Comparison of ENCODE assay signal across 12 mouse cellular contexts in the genomic region with DNA sequence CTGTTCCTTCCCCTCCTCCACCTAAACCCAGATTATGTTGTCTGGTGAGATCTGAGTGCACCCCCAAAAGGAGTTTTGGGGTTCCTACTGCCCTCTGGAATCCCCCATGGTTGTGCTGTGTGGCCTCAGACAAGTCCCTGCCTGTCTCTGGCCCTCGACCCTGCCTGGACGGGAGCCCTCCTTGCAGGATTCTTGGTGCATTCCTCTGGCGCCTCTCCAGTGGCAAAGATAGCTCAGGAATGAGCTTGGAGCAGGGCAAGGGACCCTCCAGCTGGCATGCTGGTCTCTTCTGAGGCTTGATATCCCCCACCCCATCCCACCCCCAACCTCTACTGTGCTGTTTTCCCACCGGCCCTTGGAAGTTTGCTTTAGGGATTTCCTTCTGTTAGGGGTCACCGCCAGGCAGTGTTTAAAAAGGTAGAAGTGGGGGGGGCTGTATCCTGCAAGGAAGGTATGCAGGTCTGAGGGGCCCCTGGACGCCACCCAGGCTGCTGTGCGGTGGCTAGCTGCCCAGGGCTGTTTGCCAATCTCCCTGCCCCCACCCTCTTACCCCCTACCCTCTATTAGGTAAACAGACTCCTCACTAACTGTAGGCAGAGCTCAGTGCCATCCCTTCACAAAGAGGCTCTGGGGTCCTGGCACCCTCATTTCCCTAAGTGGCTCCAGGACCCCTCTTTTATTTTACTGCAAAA. TPM values are rescaled to one million over a fixed set of nuclear protein-coding genes. Genes with fewer than 3 reads are reported as not detected.
DNase-seq lines count a peak whose midpoint lies in the region; ATAC-seq and TF ChIP-seq lines count a peak whose summit lies in the region.
"Had no signal": no experiment of that assay in that cellular context is flagged by ENCODE, and none has a peak within 500 bp of the region (broad histone marks: within the 10 kb centered on the region; RNA-seq: fewer than 3 reads in every experiment).

No protein-coding gene starts in this region.

- H3K4me3 ChIP-seq in forebrain, postnatal 0 days (ENCODE audit: low read depth, low read length) = no peak overlapping the region
- H3K4me3 ChIP-seq in forebrain, embryonic 13.5 days = no peak overlapping the region
- no peak overlapping the region for H3K4me3 ChIP-seq in kidney, embryonic 16.5 days (ENCODE audit: low read length)
- H3K4me3 ChIP-seq in intestine, embryonic 16.5 days (ENCODE audit: low read length) = no peak overlapping the region
- no peak overlapping the region for H3K4me3 ChIP-seq in midbrain, embryonic 16.5 days (ENCODE audit: low read depth, low read length)
- H3K4me3 ChIP-seq: embryonic facial prominence, embryonic 15.5 days had no signal

- H3K27ac ChIP-seq in forebrain, postnatal 0 days (ENCODE audit: low read depth, low read length) = peak overlapping the region; percentile 57
- H3K27ac ChIP-seq in forebrain, embryonic 13.5 days = no peak overlapping the region; the same call in 1 of the 2 replicates
- no peak overlapping the region for H3K27ac ChIP-seq in kidney, embryonic 16.5 days (ENCODE audit: low read length)
- no peak overlapping the region for H3K27ac ChIP-seq in intestine, embryonic 16.5 days (ENCODE audit: low read length)
- peak overlapping the region; percentile 83 for H3K27ac ChIP-seq in midbrain, embryonic 16.5 days (ENCODE audit: low read length)
- H3K27ac ChIP-seq: embryonic facial prominence, embryonic 15.5 days had no signal

- H3K36me3 ChIP-seq in forebrain, postnatal 0 days (ENCODE audit: insufficient read depth) = no peaks in the 10 kb centered on the region
- no peaks in the 10 kb centered on the region for H3K36me3 ChIP-seq in forebrain, embryonic 13.5 days (ENCODE audit: poor library complexity, severe bottlenecking)
- H3K36me3 ChIP-seq in kidney, embryonic 16.5 days (ENCODE audit: insufficient read depth, low read length) = no peaks in the 10 kb centered on the region
- no peaks in the 10 kb centered on the region for H3K36me3 ChIP-seq in intestine, embryonic 16.5 days (ENCODE audit: control insufficient read depth, insufficient read depth, low read length)
- no peaks in the 10 kb centered on the region for H3K36me3 ChIP-seq in midbrain, embryonic 16.5 days (ENCODE audit: control insufficient read depth, insufficient read depth, low read length)
- H3K36me3 ChIP-seq: embryonic facial prominence, embryonic 15.5 days had no signal

- H3K9ac ChIP-seq in forebrain, postnatal 0 days = no peak overlapping the region
- H3K9ac ChIP-seq in forebrain, embryonic 13.5 days = no peak overlapping the region
- no peak overlapping the region for H3K9ac ChIP-seq in kidney, embryonic 16.5 days (replicated peaks; ENCODE audit: low read length)
- no peak overlapping the region for H3K9ac ChIP-seq in intestine, embryonic 16.5 days (ENCODE audit: low read depth, low read length)
- 0 out of 2 replicates have a peak overlapping the region, but pooled peaks have one; percentile 2 for H3K9ac ChIP-seq in midbrain, embryonic 16.5 days (ENCODE audit: low read depth, low read length)
- H3K9ac ChIP-seq: embryonic facial prominence, embryonic 15.5 days had no signal

- no peaks in the 10 kb centered on the region for H3K27me3 ChIP-seq in forebrain, postnatal 0 days (ENCODE audit: insufficient read depth, low read length)
- no peaks in the 10 kb centered on the region for H3K27me3 ChIP-seq in forebrain, embryonic 13.5 days
- H3K27me3 ChIP-seq in kidney, embryonic 16.5 days (ENCODE audit: insufficient read depth, low read length) = no peaks in the 10 kb centered on the region
- H3K27me3 ChIP-seq in intestine, embryonic 16.5 days (replicated peaks; ENCODE audit: control insufficient read depth, insufficient read depth, low read length) = no peaks in the 10 kb centered on the region
- no peaks in the 10 kb centered on the region for H3K27me3 ChIP-seq in midbrain, embryonic 16.5 days (ENCODE audit: control insufficient read depth, insufficient read depth, low read depth, low read length)
- H3K27me3 ChIP-seq: embryonic facial prominence, embryonic 15.5 days had no signal

- WGBS in forebrain, postnatal 0 days = 35% methylated on average over 7 of the region's 7 CpGs
- WGBS in forebrain, embryonic 13.5 days = 41% methylated on average over 7 of the region's 7 CpGs
- WGBS in kidney, embryonic 16.5 days = 45% methylated on average over 7 of the region's 7 CpGs
- 35% methylated on average over 7 of the region's 7 CpGs for whole genome bisulfite sequencing in intestine, embryonic 16.5 days
- WGBS in midbrain, embryonic 16.5 days = 38% methylated on average over 7 of the region's 7 CpGs

- peaks cover 8% of the 10 kb centered on the region; the same call in 1 of the 2 replicates for H3K4me1 ChIP-seq in forebrain, postnatal 0 days (ENCODE audit: insufficient read depth)
- H3K4me1 ChIP-seq in forebrain, embryonic 13.5 days = peaks cover 28% of the 10 kb centered on the region
- peaks cover 8% of the 10 kb centered on the region for H3K4me1 ChIP-seq in kidney, embryonic 16.5 days (ENCODE audit: insufficient read depth, low read length)
- H3K4me1 ChIP-seq in intestine, embryonic 16.5 days (ENCODE audit: control insufficient read depth, insufficient read depth, low read length) = peaks cover 20% of the 10 kb centered on the region
- H3K4me1 ChIP-seq in midbrain, embryonic 16.5 days (ENCODE audit: control insufficient read depth, insufficient read depth, low read length) = peaks cover 15% of the 10 kb centered on the region

- ATAC-seq in forebrain, postnatal 0 days = no peak
- no peak for ATAC-seq in forebrain, embryonic 13.5 days
- no peak for ATAC-seq in kidney, embryonic 16.5 days (ENCODE audit: low FRiP score, low TSS enrichment)
- 0 out of 2 replicates have a peak, but pooled peaks have one; percentile 40 for ATAC-seq in intestine, embryonic 16.5 days
- ATAC-seq in midbrain, embryonic 16.5 days = peak; percentile 40

- no peak overlapping the region for H3K4me2 ChIP-seq in forebrain, postnatal 0 days (ENCODE audit: low read depth)
- no peak overlapping the region for H3K4me2 ChIP-seq in forebrain, embryonic 13.5 days
- no peak overlapping the region for H3K4me2 ChIP-seq in kidney, embryonic 16.5 days (replicated peaks; ENCODE audit: low read depth, low read length)
- no peak overlapping the region for H3K4me2 ChIP-seq in intestine, embryonic 16.5 days (ENCODE audit: low read depth, low read length)
- no peak overlapping the region for H3K4me2 ChIP-seq in midbrain, embryonic 16.5 days (ENCODE audit: low read length)
- H3K4me2 ChIP-seq: embryonic facial prominence, embryonic 15.5 days had no signal

- no peak for DNase-seq in forebrain, postnatal 0 days
- DNase-seq in kidney, postnatal 4 days = peak; percentile 40 to 60
- DNase-seq in right cerebral cortex, postnatal 36 days (ENCODE audit: low spot score in 2 of 2) = no peak
- no peak for DNase-seq in cerebellum, adult 8-10 months
- DNase-seq: adrenal gland, adult 8-10 months; cerebellum, adult 11 months; layer of hippocampus, adult 9-11 months had no signal

- no peaks in the 10 kb centered on the region for H3K9me3 ChIP-seq in forebrain, postnatal 0 days (ENCODE audit: low read length)
- H3K9me3 ChIP-seq in forebrain, embryonic 13.5 days (replicated peaks) = no peaks in the 10 kb centered on the region
- no peaks in the 10 kb centered on the region for H3K9me3 ChIP-seq in kidney, embryonic 16.5 days (ENCODE audit: low read length)
- no peaks in the 10 kb centered on the region for H3K9me3 ChIP-seq in intestine, embryonic 16.5 days (ENCODE audit: control insufficient read depth, low read length)
- H3K9me3 ChIP-seq in midbrain, embryonic 16.5 days (replicated peaks; ENCODE audit: control insufficient read depth, low read length, poor library complexity, severe bottlenecking) = no peaks in the 10 kb centered on the region
- H3K9me3 ChIP-seq: embryonic facial prominence, embryonic 15.5 days had no signal

- TF ChIP-seq CTCF in forebrain, postnatal 0 days (IDR thresholded peaks at IDR 0.05; ENCODE audit: low read depth) = no peak

RNA-seq across cellular contexts. Expression of gene Pdgfa, which starts 31.0 kb away (rescaled TPM):
- 57.8 and 63.4 TPM in 2 replicates for total RNA-seq in forebrain, postnatal 0 days (2014; rRNA removed)
- 43.3 and 47.8 TPM in 2 replicates for polyA plus RNA-seq in forebrain, postnatal 0 days (2015; fragmentation: Nextera tagmentation; extraction: Ambion mirVana)
- polyA plus RNA-seq in forebrain, embryonic 13.5 days (2015; fragmentation: Nextera tagmentation; extraction: Ambion mirVana) = 7.7 and 10.3 TPM in 2 replicates
- 57.1 and 58.6 TPM in 2 replicates for polyA plus RNA-seq in kidney, embryonic 16.5 days (2015; fragmentation: Nextera tagmentation; extraction: Ambion mirVana)
- 47.1 and 47.3 TPM in 2 replicates for polyA plus RNA-seq in intestine, embryonic 16.5 days (2015; fragmentation: Nextera tagmentation; extraction: Ambion mirVana)
- 27.0 and 32.2 TPM in 2 replicates for polyA plus RNA-seq in midbrain, embryonic 16.5 days (2015; fragmentation: Nextera tagmentation; extraction: Ambion mirVana)

Comparison
In these comparisons a context has a peak if more than half of its experiments do, and no peak if none do; other contexts are left out.
1. H3K27ac ChIP-seq: peak in forebrain, postnatal 0 days (single experiment) and midbrain, embryonic 16.5 days (single experiment); none in forebrain, embryonic 13.5 days (single experiment), kidney, embryonic 16.5 days (single experiment) and intestine, embryonic 16.5 days (single experiment).
2. ATAC-seq: peak in intestine, embryonic 16.5 days (single experiment) and midbrain, embryonic 16.5 days (single experiment); none in forebrain, postnatal 0 days (single experiment), forebrain, embryonic 13.5 days (single experiment) and kidney, embryonic 16.5 days (single experiment).
3. DNase-seq: peak in kidney, postnatal 4 days (2 of 2); none in forebrain, postnatal 0 days (single experiment), right cerebral cortex, postnatal 36 days (0 of 2) and cerebellum, adult 8-10 months (single experiment).